Mouse (Mus musculus) cerebellum, adult 2 months (tissue): ENCODE data around the gene Olfr314. TPM values are rescaled to one million over a fixed set of nuclear protein-coding genes. Genes with fewer than 3 reads are reported as not detected.
"Not testable (repeated sequence)": the region's sequence is repeated elsewhere in the genome, so short reads cannot be mapped to it uniquely, and the experiment has no call there.

Source experiments
- DNase-seq, 2 experiments: peaks; one replicate each; pipeline ENCODE4 v3.0.0; 2021
- H3K27ac ChIP-seq: fragments of 200-500 bp; 2 replicates; pipeline ENCODE4 v1.5.1; 2012; ENCODE audit warnings: low read length, control low read depth, inconsistent platforms; ENCODE audit not compliant: insufficient read depth
- H3K27me3 ChIP-seq: fragments of 200-500 bp; 2 replicates; pipeline ENCODE4 v1.6.1; 2012; ENCODE audit warnings: inconsistent platforms, mild to moderate bottlenecking, low read length, moderate library complexity; ENCODE audit not compliant: control insufficient read depth, insufficient read depth
- H3K4me1 ChIP-seq: fragments of 200-500 bp; 2 replicates; pipeline ENCODE4 v1.6.1; 2011; ENCODE audit warnings: low read length; ENCODE audit not compliant: control insufficient read depth, insufficient read depth
- H3K4me3 ChIP-seq: fragments of 200-500 bp; replicated peaks from 2 replicates; pipeline ENCODE3; 2011; ENCODE audit warnings: mild to moderate bottlenecking, low read depth, low read length, control low read depth; ENCODE audit not compliant: insufficient read depth
- CTCF ChIP-seq: fragments of 200-500 bp; IDR thresholded peaks from 2 replicates; pipeline ENCODE4 v1.5.1; 2011; ENCODE audit warnings: low read depth, mild to moderate bottlenecking, control low read depth, low read length, moderate library complexity, borderline replicate concordance; ENCODE audit not compliant: insufficient read depth
- POLR2A ChIP-seq: fragments of 200-500 bp; IDR thresholded peaks from 2 replicates; pipeline ENCODE4 v1.6.1; 2011; ENCODE audit warnings: low read length, control low read depth, borderline replicate concordance; ENCODE audit not compliant: insufficient read depth
- WGBS: fragments of 180-500 bp; shearing (Covaris S2); methylation state at CpG from one replicate; pipeline ENCODE4 v1.1.7; 2018; 5-methylcytosine and 5-hydroxymethylcytosine counted together
- polyA plus RNA-seq: library from polyadenylated mRNA; depleted of rRNA; stranded (reverse); fragments of >200 nt; gene quantifications from 2 replicates; pipeline ENCODE4 v1.2.3, GENCODE M21; 2012; rRNA removed

Olfr314 gene
- not detected in 2 replicates for polyA plus RNA-seq

DNA sequence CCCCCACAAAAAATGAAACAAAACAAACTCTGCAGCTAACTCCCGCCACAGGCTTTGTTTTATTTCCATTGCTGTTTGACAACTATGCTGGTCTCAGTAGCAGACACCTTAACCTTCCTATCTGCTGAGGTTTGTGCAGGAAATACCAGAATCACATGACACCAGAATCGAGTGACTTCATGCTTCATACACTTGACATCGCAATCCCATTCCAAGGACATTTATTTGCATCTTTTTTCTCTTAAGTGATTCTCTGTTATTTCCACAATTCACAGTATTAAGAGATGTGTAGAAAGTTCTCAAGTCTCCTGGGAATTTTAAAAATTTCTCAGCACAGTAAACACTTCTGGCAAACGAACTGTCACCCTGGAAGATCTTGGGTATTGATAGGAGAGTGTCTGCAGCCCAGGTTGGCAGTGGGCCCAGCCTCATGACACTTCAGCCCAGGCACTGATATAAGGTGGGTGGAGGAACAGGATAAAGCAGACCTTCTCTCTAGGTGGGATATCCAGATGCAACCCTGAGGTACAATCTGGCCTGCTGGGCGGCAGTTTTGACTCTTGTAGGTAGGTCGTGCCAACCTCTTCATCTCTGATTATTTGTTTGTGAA is at the start of gene Olfr314:
Gene Olfr314 (plus strand): TSS at position 473 of the 610 bp plus-strand sequence.
- no peak for DNase-seq
- Histone ChIP-seq H3K4me1 (no peaks in the 10 kb centered on the region), H3K27ac (no peak within 1 kb of the TSS), H3K27me3 (no peaks in the 10 kb centered on the region), H3K4me3 (no peak within 1 kb of the TSS)
- TF ChIP-seq CTCF (no peak), POLR2A (no peak)
- WGBS: 69% methylated on average over 6 of the region's 6 CpGs

- H3K4me1 ChIP-seq: no peaks in the 10 kb centered on the region
- no peak for TF ChIP-seq CTCF
- TF ChIP-seq POLR2A: no peak
- 15% methylated on average over 3 of the region's 3 CpGs for WGBS
- no peaks in the 10 kb centered on the region for H3K27me3 ChIP-seq
- DNase-seq: no peak
- no peak overlapping the region for H3K4me3 ChIP-seq
- H3K27ac ChIP-seq: no peak overlapping the region
Measured at GRCm38 (mm10) chr11:58733372-58733771, 49.4 kb upstream of the Olfr314 start.

- no peak within 1 kb of the TSS for H3K27ac ChIP-seq
- TF ChIP-seq POLR2A (no peak), CTCF (no peak)
Measured at GRCm38 (mm10) chr11:58738792-58739262, 43.9 kb upstream of the Olfr314 start, which contains the start of gene Olfr317. Gene Olfr317, minus strand, starts transcription at chr11:58739212.

GRCm38 (mm10) chr11:58751096-58751495 is 31.7 kb upstream of the Olfr314 start:
- not testable (repeated sequence) for H3K4me1 ChIP-seq, H3K4me3 ChIP-seq, H3K27ac ChIP-seq, DNase-seq, H3K27me3 ChIP-seq
- WGBS: 77% methylated on average over 18 of the region's 18 CpGs

More at GRCm38 (mm10) chr11:58738792-58739262, 43.9 kb upstream of the Olfr314 start, which contains the start of gene Olfr317:
- Histone ChIP-seq H3K4me1 (no peaks in the 10 kb centered on the region), H3K4me3 (no peak within 1 kb of the TSS), H3K27me3 (no peaks in the 10 kb centered on the region)
- no peak for DNase-seq
- 65% methylated on average over 4 of the region's 4 CpGs for WGBS

DNA sequence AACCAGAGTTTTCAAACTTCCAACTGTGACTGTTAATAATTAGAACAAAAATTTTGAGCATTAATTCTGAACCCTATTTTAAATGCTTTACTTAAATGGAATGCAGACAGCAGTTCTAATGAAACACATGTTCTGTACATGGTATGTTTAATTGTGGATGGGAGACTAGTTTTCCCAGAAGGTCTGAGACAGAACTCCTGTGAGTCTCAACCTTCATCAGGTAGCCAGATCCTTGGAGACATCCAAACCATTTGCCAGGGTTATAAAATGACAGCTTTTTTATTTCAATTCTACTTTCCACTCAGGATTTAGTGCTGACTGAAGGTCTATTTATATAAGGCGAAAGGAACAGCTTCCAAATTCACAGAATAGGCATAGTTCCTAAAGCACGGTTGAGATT is 30.3 kb upstream of the Olfr314 start, which contains the start of gene Olfr316:
Gene Olfr316 (plus strand): TSS at position 301 of the 400 bp plus-strand sequence.
- Histone ChIP-seq H3K27ac (no peak within 1 kb of the TSS), H3K4me1 (no peaks in the 10 kb centered on the region), H3K27me3 (no peaks in the 10 kb centered on the region), H3K4me3 (no peak within 1 kb of the TSS)
- TF ChIP-seq POLR2A: no peak
- no peak for TF ChIP-seq CTCF
- WGBS: 92% methylated on average over 2 of the region's 2 CpGs
- no peak for DNase-seq

DNA sequence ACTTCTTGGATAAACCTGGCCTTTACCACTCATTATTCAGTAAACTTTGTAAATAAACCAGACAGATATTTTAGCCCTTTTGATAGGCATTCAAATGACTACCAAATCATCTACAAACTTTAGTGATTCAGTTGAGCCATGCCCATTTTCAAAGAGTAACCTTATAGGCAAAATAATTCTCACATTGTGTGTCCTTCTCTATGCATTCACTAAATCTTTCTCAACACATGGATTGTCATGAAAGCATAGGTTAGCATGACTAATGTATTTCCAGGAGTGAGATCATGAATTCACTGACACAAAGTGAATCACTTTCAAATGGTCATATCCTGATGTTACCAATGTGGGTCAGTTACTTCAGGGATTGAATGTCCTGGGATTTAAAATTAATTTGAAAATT is 9.9 kb upstream of the Olfr314 start, which contains the start of gene Olfr315:
Gene Olfr315 (plus strand): TSS at position 301 of the 400 bp plus-strand sequence.
- Histone ChIP-seq H3K27ac (no peak within 1 kb of the TSS), H3K4me3 (no peak within 1 kb of the TSS), H3K27me3 (no peaks in the 10 kb centered on the region), H3K4me1 (no peaks in the 10 kb centered on the region)
- no peak for DNase-seq
- TF ChIP-seq CTCF (no peak), POLR2A (no peak)

- 79% methylated on average over 2 of the region's 2 CpGs for WGBS
- H3K4me1 ChIP-seq: no peaks in the 10 kb centered on the region
- DNase-seq: no peak
- H3K27me3 ChIP-seq: no peaks in the 10 kb centered on the region
- no peak overlapping the region for H3K4me3 ChIP-seq
- no peak overlapping the region for H3K27ac ChIP-seq
- no peak for TF ChIP-seq CTCF
- no peak for TF ChIP-seq POLR2A
Measured at GRCm38 (mm10) chr11:58784182-58784581, 1.4 kb downstream of the Olfr314 start.

DNA sequence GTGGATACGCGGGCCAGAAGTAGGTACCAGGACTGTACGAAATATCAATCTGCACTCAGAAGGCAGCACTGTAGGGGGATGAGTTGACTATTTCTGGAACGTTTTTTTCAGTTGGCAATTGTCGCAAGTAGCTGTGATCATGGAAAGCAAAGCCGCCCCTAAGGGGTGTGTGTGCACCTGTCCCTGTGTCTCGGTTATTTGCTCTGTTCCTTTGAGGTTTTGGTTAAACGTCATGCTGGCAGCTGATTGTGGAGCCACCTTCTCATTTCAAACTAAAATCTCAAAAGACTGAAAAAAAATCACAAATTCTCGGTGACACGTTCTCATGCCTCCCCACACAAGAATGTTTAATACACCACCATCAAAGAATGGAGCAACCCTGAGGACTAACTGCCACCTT is 4.9 kb downstream of the Olfr314 start:
- Histone ChIP-seq H3K4me3 (no peak overlapping the region), H3K4me1 (no peaks in the 10 kb centered on the region), H3K27ac (no peak overlapping the region), H3K27me3 (no peaks in the 10 kb centered on the region)
- WGBS: 77% methylated on average over 10 of the region's 10 CpGs
- no peak for TF ChIP-seq POLR2A
- TF ChIP-seq CTCF: no peak
- DNase-seq: no peak
